Mouse (Mus musculus): ENCODE results near the gene Lcn9.
"Not testable (repeated sequence)": the region's sequence is repeated elsewhere in the genome, so short reads cannot be mapped to it uniquely, and the experiment has no call there.

Gene Lcn9

GRCm38 (mm10) chr2:25822806-25823205, at the start of gene Lcn9:
Gene Lcn9 (plus strand): TSS chr2:25823153.
- DNase-seq (ENCODE audit: extremely low spot score, low spot score) = no peak

- DNase-seq (ENCODE audit: extremely low spot score, low spot score) = no peak
Measured at GRCm38 (mm10) chr2:25773507-25773906, 49.4 kb upstream of the Lcn9 start.

- no peak for DNase-seq (ENCODE audit: extremely low spot score, low spot score)
Measured at GRCm38 (mm10) chr2:25774640-25775039, 48.3 kb upstream of the Lcn9 start.

GRCm38 (mm10) chr2:25775991-25776390, 47.0 kb upstream of the Lcn9 start:
- no peak for DNase-seq (ENCODE audit: extremely low spot score, low spot score)

GRCm38 (mm10) chr2:25776717-25777116, 46.2 kb upstream of the Lcn9 start, which contains the start of gene Lcn11:
Gene Lcn11 (plus strand): TSS chr2:25777017.
- no peak for DNase-seq (ENCODE audit: extremely low spot score, low spot score)

- no peak for DNase-seq (ENCODE audit: extremely low spot score, low spot score)
Measured at GRCm38 (mm10) chr2:25779076-25779475, 43.9 kb upstream of the Lcn9 start.

- no peak for DNase-seq (ENCODE audit: extremely low spot score, low spot score)
Measured at GRCm38 (mm10) chr2:25780921-25781320, 42.0 kb upstream of the Lcn9 start.

- no peak for DNase-seq (ENCODE audit: extremely low spot score, low spot score)
Measured at GRCm38 (mm10) chr2:25781957-25782356, 41.0 kb upstream of the Lcn9 start, which contains the start of gene Gm13539. Gene Gm13539 (plus strand): TSS chr2:25782257.

- DNase-seq (ENCODE audit: extremely low spot score, low spot score) = no peak
Measured at GRCm38 (mm10) chr2:25785573-25786322, 37.2 kb upstream of the Lcn9 start.

- DNase-seq (ENCODE audit: extremely low spot score, low spot score) = no peak
Measured at GRCm38 (mm10) chr2:25789092-25789491, 33.9 kb upstream of the Lcn9 start.

GRCm38 (mm10) chr2:25797635-25798034, 25.3 kb upstream of the Lcn9 start:
- DNase-seq (ENCODE audit: extremely low spot score, low spot score) = no peak

- DNase-seq (ENCODE audit: extremely low spot score, low spot score) = no peak
Measured at GRCm38 (mm10) chr2:25798065-25798464, 24.9 kb upstream of the Lcn9 start.

- no peak for DNase-seq (ENCODE audit: extremely low spot score, low spot score)
Measured at GRCm38 (mm10) chr2:25811711-25812110, 11.2 kb upstream of the Lcn9 start.

- no peak for DNase-seq (ENCODE audit: extremely low spot score, low spot score)
Measured at GRCm38 (mm10) chr2:25813364-25813763, 9.6 kb upstream of the Lcn9 start.

- not testable (repeated sequence) for DNase-seq (ENCODE audit: extremely low spot score, low spot score)
Measured at GRCm38 (mm10) chr2:25815748-25816147, 7.2 kb upstream of the Lcn9 start, which contains the start of gene Glt6d1. Gene Glt6d1 (minus strand): TSS chr2:25815848.

GRCm38 (mm10) chr2:25824751-25825150, 1.8 kb downstream of the Lcn9 start:
- no peak for DNase-seq (ENCODE audit: extremely low spot score, low spot score)

- no peak for DNase-seq (ENCODE audit: extremely low spot score, low spot score)
Measured at GRCm38 (mm10) chr2:25828344-25828947, 5.5 kb downstream of the Lcn9 start.

GRCm38 (mm10) chr2:25830786-25831185, 7.8 kb downstream of the Lcn9 start:
- no peak for DNase-seq (ENCODE audit: extremely low spot score, low spot score)

GRCm38 (mm10) chr2:25836291-25836690, 13.3 kb downstream of the Lcn9 start:
- peak; percentile 77 for DNase-seq (ENCODE audit: extremely low spot score, low spot score)

GRCm38 (mm10) chr2:25842161-25842560, 19.2 kb downstream of the Lcn9 start:
- no peak for DNase-seq (ENCODE audit: extremely low spot score, low spot score)

GRCm38 (mm10) chr2:25842758-25843157, 19.8 kb downstream of the Lcn9 start:
- DNase-seq (ENCODE audit: extremely low spot score, low spot score) = no peak

- no peak for DNase-seq (ENCODE audit: extremely low spot score, low spot score)
Measured at GRCm38 (mm10) chr2:25844097-25844496, 21.1 kb downstream of the Lcn9 start.

GRCm38 (mm10) chr2:25846516-25846915, 23.6 kb downstream of the Lcn9 start:
- no peak for DNase-seq (ENCODE audit: extremely low spot score, low spot score)
